Mouse (Mus musculus) left cerebral cortex, adult 2 months (tissue): ENCODE measurements around the gene Vwa7. TPM values are rescaled to one million over a fixed set of nuclear protein-coding genes. Genes with fewer than 3 reads are reported as not detected.
A peak's percentile ranks its signal among the peaks of the same experiment; 100 is the strongest.

Source experiments
- DNase-seq, 2 experiments: peaks; one replicate each; pipeline ENCODE4 v3.0.0; 2021 to 2022; ENCODE audit warnings: low spot score in 2 of 2, mixed read lengths in 1 of 2; ENCODE audit errors: extremely low spot score in 1 of 2
- H3K27ac ChIP-seq: fragments of 200-600 bp; 2 replicates; pipeline ENCODE4 v1.8.1; 2022
- H3K4me3 ChIP-seq: fragments of 200-600 bp; 2 replicates; pipeline ENCODE4 v1.8.1; 2022
- CTCF ChIP-seq: fragments of 200-600 bp; IDR thresholded peaks from 2 replicates; pipeline ENCODE4 v1.8.1; 2022; ENCODE audit warnings: antibody characterized with exemption, mild to moderate bottlenecking, moderate library complexity
- intact Hi-C: fragments of 180-260 bp; cut with DNase I; formaldehyde crosslinking; loops from one replicate; pipeline ENCODE4 v1.15.1; 2025
- total RNA-seq, 2 experiments: library from RNA; stranded (reverse); gene quantifications; 2 replicates each; pipeline ENCODE4 v1.2.3; 2021

The Vwa7 gene
- total RNA-seq, 2 experiments from 2014 or later: 0.40 to 0.43 TPM

DNA sequence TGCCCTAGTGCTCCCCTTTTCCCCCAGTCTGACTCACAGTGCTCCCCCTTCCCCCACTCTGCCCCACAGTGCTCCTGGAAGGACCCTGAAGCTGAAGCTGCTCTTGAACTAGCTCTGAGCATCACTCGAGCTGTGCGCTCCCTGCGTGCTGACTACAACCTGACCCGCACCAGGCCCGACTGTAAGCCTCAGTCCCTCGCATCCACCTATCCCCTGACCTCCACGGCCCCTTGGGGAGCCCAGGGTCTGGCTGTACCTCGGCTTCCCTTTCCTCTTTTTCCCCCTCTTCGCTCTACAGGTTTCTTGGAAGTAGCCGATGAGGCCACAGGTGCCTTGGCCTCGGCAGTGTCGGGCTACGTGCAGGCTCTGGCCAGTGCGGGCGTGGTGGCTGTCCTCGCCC is 1.1 kb upstream of the Vwa7 start:
- no peak for TF ChIP-seq CTCF
- intact Hi-C loops: no loop called here
- Histone ChIP-seq H3K4me3 (no peak overlapping the region), H3K27ac (no peak overlapping the region)
- no peak for DNase-seq

DNA sequence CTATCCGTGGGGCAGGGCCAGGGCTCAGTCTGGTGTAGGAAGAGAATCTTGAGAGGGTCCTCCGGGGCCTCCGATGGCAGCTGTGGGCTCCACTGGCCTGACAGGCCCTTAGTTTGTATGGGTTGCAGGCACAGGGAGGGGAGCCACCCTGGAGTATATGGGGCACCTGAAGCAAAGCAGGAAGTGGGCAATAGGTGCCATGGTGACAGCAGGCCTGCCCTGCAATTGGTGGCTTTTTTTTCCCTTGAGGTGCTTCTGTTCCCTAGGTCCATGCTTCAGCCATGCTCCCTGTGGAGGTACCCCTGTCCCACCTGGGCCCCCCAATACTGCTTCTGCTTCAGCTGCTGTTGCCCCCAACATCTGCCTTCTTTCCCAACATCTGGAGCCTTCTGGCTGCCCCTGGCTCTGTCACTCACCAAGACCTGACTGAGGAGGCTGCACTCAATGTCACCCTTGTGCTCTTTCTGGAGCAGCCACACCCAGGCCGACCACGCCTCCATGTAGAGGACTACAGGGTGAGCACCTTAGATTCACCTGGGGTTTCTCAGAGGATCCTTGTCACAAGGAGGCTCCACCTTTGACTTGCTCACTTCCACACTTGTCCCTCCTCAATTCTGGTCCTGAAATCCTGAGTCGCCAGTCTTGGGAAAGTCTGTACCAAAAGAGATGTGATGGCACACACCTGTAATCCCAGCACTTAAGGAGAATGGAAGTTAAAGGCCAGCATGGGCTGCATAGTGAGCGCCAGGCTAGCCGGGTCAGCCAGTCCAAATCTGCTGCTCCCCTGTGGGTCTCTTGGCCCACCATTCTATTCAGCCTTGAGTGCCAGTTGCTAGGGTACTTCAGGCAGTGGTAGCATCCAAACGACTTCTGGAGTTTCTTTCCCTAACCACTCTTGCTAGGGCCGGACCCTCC is 669 bp downstream of the Vwa7 start:
- Histone ChIP-seq H3K27ac (no peak overlapping the region), H3K4me3 (no peak overlapping the region)
- no peak for TF ChIP-seq CTCF
- no peak for DNase-seq
- intact Hi-C loops: no loop called here

GRCm38 (mm10) chr17:35017706-35018030 is 1.3 kb downstream of the Vwa7 start:
- DNase-seq: no peak
- intact Hi-C loops: no loop called here
- no peak for TF ChIP-seq CTCF
- Histone ChIP-seq H3K27ac (no peak overlapping the region), H3K4me3 (no peak overlapping the region)

- no peak for DNase-seq
- TF ChIP-seq CTCF: no peak
- intact Hi-C loops: no loop called here
- no peak overlapping the region for H3K27ac ChIP-seq
- no peak overlapping the region for H3K4me3 ChIP-seq
Measured at GRCm38 (mm10) chr17:35018171-35018570, 1.8 kb downstream of the Vwa7 start.

DNA sequence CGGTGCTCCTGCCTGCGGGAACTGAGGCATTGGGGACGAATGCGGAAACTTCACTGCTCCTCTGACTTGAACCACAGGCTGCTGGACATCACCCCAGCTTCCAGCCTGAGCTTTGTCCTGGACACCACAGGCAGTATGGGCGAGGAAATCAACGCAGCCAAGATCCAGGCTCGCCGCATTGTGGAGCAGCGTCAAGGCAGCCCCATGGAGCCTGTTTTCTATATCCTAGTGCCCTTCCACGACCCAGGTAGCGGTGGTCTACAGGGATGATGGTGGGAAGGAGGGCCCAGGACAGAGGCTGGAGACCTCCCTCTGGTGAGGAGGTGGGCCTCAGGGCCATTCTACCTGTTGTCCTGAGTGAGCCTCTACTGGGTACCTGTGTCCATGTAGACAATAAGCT is 3.5 kb downstream of the Vwa7 start:
- TF ChIP-seq CTCF: no peak
- H3K27ac ChIP-seq: no peak overlapping the region
- intact Hi-C loops: loop anchor here (10.0 kb wide), 1 partner anchor 215 kb away; the partner anchor contains the start of genes Atp6v1g2 and Nfkbil1
- no peak for DNase-seq
- no peak overlapping the region for H3K4me3 ChIP-seq

GRCm38 (mm10) chr17:35020551-35020950 is 4.2 kb downstream of the Vwa7 start:
- no peak for TF ChIP-seq CTCF
- Histone ChIP-seq H3K4me3 (no peak overlapping the region), H3K27ac (no peak overlapping the region)
- no peak for DNase-seq
- intact Hi-C loops: loop anchor here (10.0 kb wide), 1 partner anchor 214 kb away; the partner anchor contains the start of genes Atp6v1g2 and Nfkbil1

DNA sequence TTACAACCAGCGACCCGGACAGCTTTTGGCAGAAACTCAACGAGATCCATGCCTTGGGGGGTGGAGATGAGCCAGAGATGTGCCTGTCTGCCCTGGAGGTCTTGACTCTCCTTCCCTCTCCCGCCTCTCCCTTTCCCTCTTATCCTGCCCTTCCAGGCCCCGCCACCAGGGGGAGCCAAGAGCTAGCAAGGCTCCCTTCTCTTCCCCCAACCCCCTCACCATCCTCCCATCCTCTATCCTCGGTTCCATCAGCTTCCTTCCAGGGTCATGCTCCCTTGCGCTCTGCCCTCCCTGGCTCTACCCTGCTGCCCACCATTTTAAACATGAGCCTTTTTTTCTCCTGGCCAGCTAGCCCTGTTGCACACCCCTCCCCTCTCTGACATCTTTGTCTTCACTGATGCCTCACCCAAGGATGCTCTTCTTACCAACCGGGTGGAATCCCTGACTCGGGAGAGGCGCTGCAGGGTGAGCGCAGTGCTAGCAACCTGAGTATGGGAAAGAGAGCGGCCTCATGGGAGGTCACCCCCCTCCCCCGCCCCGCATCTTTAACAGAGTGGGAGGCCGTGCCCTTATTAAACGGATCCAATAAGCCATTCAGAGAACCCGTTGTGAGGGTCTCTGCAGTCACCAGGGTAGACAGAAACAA is 4.9 kb downstream of the Vwa7 start:
- H3K27ac ChIP-seq: no peak overlapping the region
- TF ChIP-seq CTCF: peak; percentile 99

DNA sequence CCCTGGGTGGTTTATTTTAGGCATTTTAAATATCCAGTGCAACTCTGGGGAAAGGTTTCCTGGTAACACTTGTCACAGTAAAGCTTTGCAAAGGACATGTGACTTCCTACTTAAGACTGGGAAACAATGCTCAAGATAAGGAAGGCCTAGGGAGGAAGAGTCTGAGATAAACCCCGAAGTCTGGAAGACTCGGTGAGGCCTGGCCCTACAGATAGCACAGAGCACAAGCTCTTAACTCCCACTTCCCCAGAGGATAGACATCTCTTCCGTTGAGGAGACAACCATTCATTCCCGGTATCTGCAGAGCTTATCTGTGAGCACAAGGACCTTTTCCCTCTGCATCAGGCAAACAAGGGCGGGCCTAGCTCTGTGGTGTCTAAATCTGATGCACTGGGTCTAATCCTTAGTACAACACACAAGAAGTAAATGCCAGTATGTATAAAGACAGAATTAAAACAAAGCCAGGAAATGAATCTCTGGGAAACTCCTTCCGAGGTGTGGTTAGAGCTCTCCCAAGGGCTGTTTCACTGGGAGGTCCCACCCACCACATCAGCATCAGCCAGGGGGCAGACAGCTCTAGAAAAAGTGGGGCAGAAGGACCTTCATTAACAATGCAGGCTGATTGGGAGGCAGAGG is 5.6 kb downstream of the Vwa7 start:
- Histone ChIP-seq H3K27ac (no peak overlapping the region), H3K4me3 (no peak overlapping the region)
- TF ChIP-seq CTCF: no peak
- intact Hi-C loops: loop anchor here (1.0 to 10.0 kb wide), 3 partner anchors 37 to 213 kb away; partner anchors contain the start of genes Atp6v1g2, Ddah2 and Nfkbil1
- no peak for DNase-seq

More for the DNA sequence above, 4.9 kb downstream of the Vwa7 start:
- intact Hi-C loops: loop anchor here (1.0 to 10.0 kb wide), 3 partner anchors 38 to 214 kb away; partner anchors contain the start of genes Atp6v1g2, Ddah2 and Nfkbil1
- peak; percentile 81 to 87 for DNase-seq
- H3K4me3 ChIP-seq: no peak overlapping the region; the same call in 1 of the 2 replicates

- no peak for TF ChIP-seq CTCF
- intact Hi-C loops: loop anchor here (10.0 kb wide), 1 partner anchor 212 kb away; the partner anchor contains the start of genes Atp6v1g2 and Nfkbil1
- Histone ChIP-seq H3K27ac (no peak overlapping the region), H3K4me3 (no peak overlapping the region)
- DNase-seq: no peak
Measured at GRCm38 (mm10) chr17:35022541-35023060, 6.2 kb downstream of the Vwa7 start.

GRCm38 (mm10) chr17:35023221-35023620 is 6.8 kb downstream of the Vwa7 start:
- DNase-seq: no peak
- Histone ChIP-seq H3K27ac (no peak overlapping the region), H3K4me3 (no peak overlapping the region)
- no peak for TF ChIP-seq CTCF
- intact Hi-C loops: loop anchor here (10.0 kb wide), 1 partner anchor 212 kb away; the partner anchor contains the start of genes Atp6v1g2 and Nfkbil1

GRCm38 (mm10) chr17:35023756-35024155 is 7.4 kb downstream of the Vwa7 start:
- no peak for TF ChIP-seq CTCF
- intact Hi-C loops: loop anchor here (10.0 kb wide), 1 partner anchor 211 kb away; the partner anchor contains the start of genes Atp6v1g2 and Nfkbil1
- no peak for DNase-seq
- H3K27ac ChIP-seq: no peak overlapping the region
- H3K4me3 ChIP-seq: no peak overlapping the region
